Mouse (Mus musculus) CH12.LX (cell line): Measurements from ENCODE around the gene Scrn1. TPM values are rescaled to one million over a fixed set of nuclear protein-coding genes. Genes with fewer than 3 reads are reported as not detected.

Experiments used
- DNase-seq: peaks from one replicate; pipeline ENCODE4 v3.0.0-alpha.2; 2013; ENCODE audit errors: extremely low read depth
- H3K27ac ChIP-seq: 2 replicates; pipeline ENCODE4 v1.5.1; 2012; ENCODE audit warnings: low read depth, mild to moderate bottlenecking, control low read depth, moderate library complexity; ENCODE audit not compliant: insufficient read depth
- H3K27me3 ChIP-seq: replicated peaks from 2 replicates; pipeline ENCODE3; 2012; ENCODE audit warnings: inconsistent platforms
- H3K36me3 ChIP-seq, 2 experiments: replicated peaks in 1 of 2; 2 replicates each; pipeline versions ENCODE3 to v1.6.1; 2012; ENCODE audit warnings: inconsistent platforms in 1 of 2, low read length in 1 of 2, mild to moderate bottlenecking in 1 of 2, mixed read lengths in 1 of 2, moderate library complexity in 1 of 2; ENCODE audit not compliant: control insufficient read depth in 1 of 2, insufficient read depth in 1 of 2
- H3K4me1 ChIP-seq, 2 experiments: 2 replicates each; pipeline ENCODE4 v1.6.1; 2012; ENCODE audit warnings: inconsistent platforms in 1 of 2, moderate library complexity in 1 of 2; ENCODE audit not compliant: insufficient read depth in 2 of 2, control insufficient read depth in 1 of 2
- H3K4me2 ChIP-seq: 2 replicates; pipeline ENCODE4 v1.6.1; 2012; ENCODE audit warnings: low read depth, mild to moderate bottlenecking, control low read depth; ENCODE audit not compliant: poor library complexity, insufficient read depth, severe bottlenecking
- H3K4me3 ChIP-seq, 3 experiments: fragments of 150-350 bp in 1 of 3; sonication (generic) in 1 of 3; replicated peaks in 1 of 3; 2 replicates each; pipeline versions ENCODE3 to v1.5.1; 2011 to 2012; ENCODE audit warnings: low read depth in 2 of 3, low read length in 2 of 3, mild to moderate bottlenecking in 2 of 3, moderate library complexity in 2 of 3, control low read depth in 1 of 3, improper control_type of control experiment in 1 of 3, inconsistent platforms in 1 of 3, mixed read lengths in 1 of 3; ENCODE audit not compliant: poor library complexity in 1 of 3
- H3K79me2 ChIP-seq: replicated peaks from 2 replicates; pipeline ENCODE4 v1.6.1; 2012; ENCODE audit warnings: mild to moderate bottlenecking, moderate library complexity; ENCODE audit not compliant: control insufficient read depth, poor library complexity, insufficient read depth, severe bottlenecking; ENCODE audit errors: extremely low read depth
- H3K9ac ChIP-seq: 2 replicates; pipeline ENCODE4 v1.6.1; 2012; ENCODE audit warnings: low read depth, mild to moderate bottlenecking, control low read depth, moderate library complexity; ENCODE audit not compliant: insufficient read depth
- H3K9me3 ChIP-seq: replicated peaks from 2 replicates; pipeline ENCODE3; 2012; ENCODE audit warnings: low read length, inconsistent platforms, mixed read lengths
- BHLHE40 ChIP-seq: IDR thresholded peaks from 2 replicates; pipeline ENCODE4 v1.6.1; 2011; ENCODE audit warnings: mild to moderate bottlenecking, low read depth, low read length, improper control_type of control experiment
- CHD1 ChIP-seq: IDR thresholded peaks from 2 replicates; pipeline ENCODE4 v1.6.1; 2012; ENCODE audit warnings: low read depth, low read length, improper control_type of control experiment, inconsistent platforms
- CHD2 ChIP-seq: IDR thresholded peaks from 2 replicates; pipeline ENCODE4 v1.6.1; 2011; ENCODE audit warnings: low read length, improper control_type of control experiment
- E2F4 ChIP-seq: IDR thresholded peaks from 2 replicates; pipeline ENCODE4 v1.6.1; 2011; ENCODE audit warnings: low read depth, low read length, improper control_type of control experiment; ENCODE audit not compliant: insufficient replicate concordance
- ELF1 ChIP-seq: IDR thresholded peaks from 2 replicates; pipeline ENCODE4 v1.6.1; 2014; ENCODE audit warnings: low read depth, mild to moderate bottlenecking, inconsistent platforms, low read length, improper control_type of control experiment
- EP300 ChIP-seq: IDR thresholded peaks from 2 replicates; pipeline ENCODE4 v1.6.1; 2011; ENCODE audit warnings: low read length, improper control_type of control experiment
- ETS1 ChIP-seq: conservative IDR thresholded peaks from 2 replicates; pipeline ENCODE4 v1.6.1; 2012; ENCODE audit warnings: low read depth, mild to moderate bottlenecking, inconsistent platforms, low read length, improper control_type of control experiment, moderate library complexity
- GABPA ChIP-seq: IDR thresholded peaks from 2 replicates; pipeline ENCODE4 v1.6.1; 2012; ENCODE audit warnings: low read depth, low read length, improper control_type of control experiment, inconsistent platforms; ENCODE audit not compliant: insufficient replicate concordance
- HCFC1 ChIP-seq: IDR thresholded peaks from 2 replicates; pipeline ENCODE4 v1.6.1; 2012; ENCODE audit warnings: low read depth, mild to moderate bottlenecking, inconsistent platforms, low read length, improper control_type of control experiment
- KAT2A ChIP-seq: IDR thresholded peaks from 2 replicates; pipeline ENCODE4 v1.6.1; 2012; ENCODE audit warnings: low read length, improper control_type of control experiment, inconsistent platforms; ENCODE audit not compliant: insufficient replicate concordance
- MAFK ChIP-seq: IDR thresholded peaks from 2 replicates; pipeline ENCODE4 v1.6.1; 2011; ENCODE audit warnings: low read length, improper control_type of control experiment; ENCODE audit not compliant: insufficient replicate concordance
- MAZ ChIP-seq: IDR thresholded peaks from 2 replicates; pipeline ENCODE4 v1.6.1; 2012; ENCODE audit warnings: low read depth, mild to moderate bottlenecking, inconsistent platforms, low read length, improper control_type of control experiment, moderate library complexity
- NRF1 ChIP-seq: IDR thresholded peaks from 2 replicates; pipeline ENCODE4 v1.6.1; 2014; ENCODE audit warnings: low read depth, mild to moderate bottlenecking, inconsistent platforms, low read length, improper control_type of control experiment, moderate library complexity
- POLR2AphosphoS2 ChIP-seq: IDR thresholded peaks from 2 replicates; pipeline ENCODE4 v1.6.1; 2011; ENCODE audit warnings: low read depth, low read length, improper control_type of control experiment
- RCOR1 ChIP-seq: conservative IDR thresholded peaks from 2 replicates; pipeline ENCODE4 v1.6.1; 2012; ENCODE audit warnings: low read depth, mild to moderate bottlenecking, inconsistent platforms, low read length, improper control_type of control experiment
- TBP ChIP-seq: conservative IDR thresholded peaks from 2 replicates; pipeline ENCODE4 v1.6.1; 2011; ENCODE audit warnings: low read depth, low read length, improper control_type of control experiment
- UBTF ChIP-seq: IDR thresholded peaks from 2 replicates; pipeline ENCODE4 v1.6.1; 2012; ENCODE audit warnings: low read depth, mild to moderate bottlenecking, inconsistent platforms, low read length, improper control_type of control experiment, moderate library complexity
- USF1 ChIP-seq: IDR thresholded peaks from 2 replicates; pipeline ENCODE4 v1.6.1; 2014; ENCODE audit warnings: low read depth, mild to moderate bottlenecking, inconsistent platforms, low read length, improper control_type of control experiment
- ZMIZ1 ChIP-seq: IDR thresholded peaks from 2 replicates; pipeline ENCODE4 v1.6.1; 2012; ENCODE audit warnings: low read depth, mild to moderate bottlenecking, inconsistent platforms, low read length, improper control_type of control experiment
- dilution Hi-C: fragments of 300-500 bp; cut with MboI; formaldehyde crosslinking; loops from 2 replicates; pipeline ENCODE4 v1.14.3; 2020; ENCODE audit warnings: low sequenced_read_pairs; ENCODE audit not compliant: extremely low pct_unique_long_range_greater_than_20kb, extremely low pct_ligation_motif_present
- in situ Hi-C: fragments of 300-500 bp; cut with MboI; formaldehyde crosslinking; loops from 3 replicates; pipeline ENCODE4 v1.14.3; 2019; ENCODE audit warnings: low sequenced_read_pairs, low pct_ligation_motif_present, low pct_unique_long_range_greater_than_20kb, mixed read lengths
- polyA plus RNA-seq: library from polyadenylated mRNA; unstranded; fragments of >175 nt; gene quantifications from 2 replicates; pipeline ENCODE4 v1.2.1, GENCODE M21; 2012; ENCODE audit warnings: low read depth; ENCODE audit not compliant: insufficient read length
- total RNA-seq, 2 experiments: library from RNA; depleted of rRNA; stranded (reverse); fragments of 300-350 nt in 1 of 2; fragments of >200 nt in 1 of 2; gene quantifications; 2 replicates each; pipeline ENCODE4 v1.2.3; 2012 to 2014

Gene Scrn1
- total and polyA plus RNA-seq, 3 experiments: 0.04 TPM; not detected in 2

DNA sequence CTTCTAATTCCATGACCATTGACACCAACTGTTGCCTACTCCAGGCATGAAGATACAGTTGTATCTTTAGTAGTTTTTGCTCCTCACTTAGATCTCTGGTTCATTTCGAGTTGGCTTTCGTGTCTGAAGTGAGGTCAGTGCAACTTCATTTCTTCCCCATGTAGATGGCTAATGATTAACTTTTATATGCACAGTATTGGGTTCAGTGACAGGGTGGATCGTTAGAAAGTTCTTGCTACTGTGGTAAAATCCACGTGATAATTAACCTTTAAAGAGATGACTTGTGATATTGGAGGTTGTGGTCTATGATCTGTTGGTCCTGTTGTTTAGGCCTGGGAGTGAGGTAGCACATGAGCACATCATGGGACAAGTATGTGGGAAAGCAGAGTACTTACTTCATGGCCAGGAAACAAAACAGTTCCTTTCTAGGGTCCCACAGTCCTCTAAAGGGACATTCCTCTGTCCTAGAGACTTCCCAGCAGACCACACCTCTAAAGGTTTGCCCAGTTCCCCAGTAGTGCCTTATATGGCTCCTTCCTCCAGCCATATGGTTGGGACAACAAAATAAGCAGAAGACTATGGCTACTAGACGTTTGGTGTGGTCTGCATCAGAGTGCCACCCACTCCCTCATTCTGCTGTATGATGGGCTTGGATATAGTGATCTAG, 34.5 kb upstream of the Scrn1 start:
- DNase-seq: no peak
- dilution Hi-C loops: no loop called here
- no peak for TF ChIP-seq UBTF
- TF ChIP-seq ZMIZ1: no peak
- no peak for TF ChIP-seq CHD1
- no peak for TF ChIP-seq MAFK
- TF ChIP-seq HCFC1: no peak
- TF ChIP-seq RCOR1: no peak
- no peak for TF ChIP-seq ELF1
- TF ChIP-seq CHD2: no peak
- TF ChIP-seq ETS1: no peak
- no peak for TF ChIP-seq EP300
- TF ChIP-seq NRF1: no peak
- no peak for TF ChIP-seq POLR2AphosphoS2
- H3K4me1 ChIP-seq: peaks cover 0 to 10% of the 10 kb centered on the region in 2 experiments; a peak in 2 of 4 replicates
- no peak overlapping the region for H3K9ac ChIP-seq
- no peaks in the 10 kb centered on the region for H3K79me2 ChIP-seq
- H3K4me3 ChIP-seq: no peak overlapping the region
- H3K36me3 ChIP-seq: peaks cover 0 to 6% of the 10 kb centered on the region in 2 experiments
- peaks cover 4% of the 10 kb centered on the region for H3K9me3 ChIP-seq
- no peak overlapping the region for H3K4me2 ChIP-seq
- in situ Hi-C loops: no loop called here
- no peak overlapping the region for H3K27ac ChIP-seq
- no peaks in the 10 kb centered on the region for H3K27me3 ChIP-seq

DNA sequence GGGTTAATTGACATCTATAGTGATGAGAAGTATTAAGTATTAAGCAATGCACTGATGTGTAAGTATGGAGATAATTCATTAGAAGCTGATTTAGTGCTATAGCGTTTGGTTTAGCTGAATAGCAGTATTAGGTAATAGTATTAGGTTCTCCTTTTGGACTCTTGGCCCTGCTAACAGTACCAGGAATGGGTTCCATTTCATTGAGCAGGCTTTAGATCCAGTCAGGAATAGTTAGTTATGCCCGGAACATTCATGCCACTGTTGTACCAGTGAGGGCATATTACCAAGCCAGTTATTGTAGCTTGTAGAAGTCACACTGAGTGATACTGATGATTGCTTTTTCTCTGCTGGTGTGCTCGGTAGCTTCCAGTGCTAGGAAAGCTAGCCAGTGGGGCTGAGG, 31.4 kb upstream of the Scrn1 start:
- H3K36me3 ChIP-seq: peaks cover 0 to under 1% of the 10 kb centered on the region in 2 experiments
- H3K4me1 ChIP-seq: peaks cover 0 to 22% of the 10 kb centered on the region in 2 experiments; a peak in 2 of 4 replicates
- H3K4me2 ChIP-seq: no peak overlapping the region
- dilution Hi-C loops: no loop called here
- no peaks in the 10 kb centered on the region for H3K9me3 ChIP-seq
- no peak overlapping the region for H3K9ac ChIP-seq
- no peaks in the 10 kb centered on the region for H3K79me2 ChIP-seq
- no peak for TF ChIP-seq GABPA
- TF ChIP-seq TBP: no peak
- TF ChIP-seq USF1: no peak
- no peak for TF ChIP-seq MAZ
- no peak for TF ChIP-seq NRF1
- no peak for TF ChIP-seq KAT2A
- TF ChIP-seq ZMIZ1: no peak
- no peak for TF ChIP-seq E2F4
- no peak for TF ChIP-seq ELF1
- no peak for TF ChIP-seq EP300
- no peak for TF ChIP-seq BHLHE40
- in situ Hi-C loops: loop anchor here (10.0 to 25.0 kb wide), 3 partner anchors 207 to 415 kb away; no protein-coding TSS in a partner anchor
- H3K4me3 ChIP-seq: no peak overlapping the region
- no peak overlapping the region for H3K27ac ChIP-seq
- no peak for DNase-seq
- H3K27me3 ChIP-seq: no peaks in the 10 kb centered on the region
